Mouse (Mus musculus): ENCODE measurements at regions not wholly inside any gene's neighbourhood (a gene's known extent, or its start where the extent isn't known, plus 50 kb on each side); places are given as distances from the start of the nearest gene placed in this dataset.

GRCm38 (mm10) chr13:71269496-71269895 lies 427.9 kb upstream of the Adamts16 start:
- no peak for ATAC-seq (replicated peaks; ENCODE audit: poor library complexity, severe bottlenecking)

- no peak for ATAC-seq (replicated peaks; ENCODE audit: poor library complexity, severe bottlenecking)
Measured at GRCm38 (mm10) chr13:71263315-71263878, 421.8 kb upstream of the Adamts16 start.

- ATAC-seq (replicated peaks; ENCODE audit: poor library complexity, severe bottlenecking), result no peak
Measured at GRCm38 (mm10) chr13:71262575-71263295, 421.1 kb upstream of the Adamts16 start.

GRCm38 (mm10) chr13:71254016-71254415 lies 412.4 kb upstream of the Adamts16 start:
- no peak for ATAC-seq (replicated peaks; ENCODE audit: poor library complexity, severe bottlenecking)

GRCm38 (mm10) chr13:71248261-71249031 lies 406.8 kb upstream of the Adamts16 start:
- no peak for ATAC-seq (replicated peaks; ENCODE audit: poor library complexity, severe bottlenecking)

- ATAC-seq (replicated peaks; ENCODE audit: poor library complexity, severe bottlenecking), result no peak
Measured at GRCm38 (mm10) chr13:71247241-71247640, 405.6 kb upstream of the Adamts16 start.

- no peak for ATAC-seq (replicated peaks; ENCODE audit: poor library complexity, severe bottlenecking)
Measured at GRCm38 (mm10) chr13:71245326-71245725, 403.7 kb upstream of the Adamts16 start.

GRCm38 (mm10) chr13:71239782-71240181 lies 398.2 kb upstream of the Adamts16 start:
- ATAC-seq (replicated peaks; ENCODE audit: poor library complexity, severe bottlenecking), result no peak

GRCm38 (mm10) chr13:71235338-71235737 lies 393.7 kb upstream of the Adamts16 start:
- ATAC-seq (replicated peaks; ENCODE audit: poor library complexity, severe bottlenecking), result no peak

- ATAC-seq (replicated peaks; ENCODE audit: poor library complexity, severe bottlenecking), result no peak
Measured at GRCm38 (mm10) chr13:71231182-71231581, 389.6 kb upstream of the Adamts16 start.

GRCm38 (mm10) chr13:71214776-71215175 lies 373.2 kb upstream of the Adamts16 start:
- ATAC-seq (replicated peaks; ENCODE audit: poor library complexity, severe bottlenecking), result no peak

- ATAC-seq (replicated peaks; ENCODE audit: poor library complexity, severe bottlenecking), result no peak
Measured at GRCm38 (mm10) chr13:71211363-71211762, 369.8 kb upstream of the Adamts16 start.

GRCm38 (mm10) chr13:71210658-71211251 lies 369.1 kb upstream of the Adamts16 start:
- ATAC-seq (replicated peaks; ENCODE audit: poor library complexity, severe bottlenecking), result no peak

- ATAC-seq (replicated peaks; ENCODE audit: poor library complexity, severe bottlenecking), result no peak
Measured at GRCm38 (mm10) chr13:71205708-71206107, 364.1 kb upstream of the Adamts16 start.

- no peak for ATAC-seq (replicated peaks; ENCODE audit: poor library complexity, severe bottlenecking)
Measured at GRCm38 (mm10) chr13:71200656-71201055, 359.0 kb upstream of the Adamts16 start.

- no peak for ATAC-seq (replicated peaks; ENCODE audit: poor library complexity, severe bottlenecking)
Measured at GRCm38 (mm10) chr13:71195675-71196074, 354.1 kb upstream of the Adamts16 start.

GRCm38 (mm10) chr13:71184500-71184899 lies 342.9 kb upstream of the Adamts16 start:
- ATAC-seq (replicated peaks; ENCODE audit: poor library complexity, severe bottlenecking), result no peak

- ATAC-seq (replicated peaks; ENCODE audit: poor library complexity, severe bottlenecking), result no peak
Measured at GRCm38 (mm10) chr13:71179083-71179482, 337.5 kb upstream of the Adamts16 start.

- no peak for ATAC-seq (replicated peaks; ENCODE audit: poor library complexity, severe bottlenecking)
Measured at GRCm38 (mm10) chr13:71174335-71174734, 332.7 kb upstream of the Adamts16 start.

- no peak for ATAC-seq (replicated peaks; ENCODE audit: poor library complexity, severe bottlenecking)
Measured at GRCm38 (mm10) chr13:71166226-71166625, 324.6 kb upstream of the Adamts16 start.
